Mouse (Mus musculus) testis, adult 2 months (tissue): ENCODE measurements at regions not wholly inside any gene's neighbourhood (a gene's known extent, or its start where the extent isn't known, plus 50 kb on each side); places are given as distances from the start of the nearest gene placed in this dataset.
"Not testable (repeated sequence)": the region's sequence is repeated elsewhere in the genome, so short reads cannot be mapped to it uniquely, and the experiment has no call there.

ENCODE experiments used
- H3K27ac ChIP-seq: fragments of 200-500 bp; 2 replicates; pipeline ENCODE4 v1.5.1; 2012; ENCODE audit warnings: low read depth, low read length; ENCODE audit not compliant: control insufficient read depth, insufficient read depth
- H3K27me3 ChIP-seq: fragments of 200-500 bp; 2 replicates; pipeline ENCODE4 v1.6.1; 2012; ENCODE audit warnings: mild to moderate bottlenecking, low read length, moderate library complexity; ENCODE audit not compliant: control insufficient read depth, insufficient read depth
- H3K36me3 ChIP-seq: fragments of 200-500 bp; 2 replicates; pipeline ENCODE4 v1.6.1; 2012; ENCODE audit warnings: mild to moderate bottlenecking, low read length; ENCODE audit not compliant: control insufficient read depth, insufficient read depth
- H3K4me1 ChIP-seq: fragments of 200-500 bp; 2 replicates; pipeline ENCODE4 v1.6.1; 2012; ENCODE audit warnings: low read length; ENCODE audit not compliant: control insufficient read depth, insufficient read depth
- H3K4me3 ChIP-seq: fragments of 200-500 bp; 2 replicates; pipeline ENCODE4 v1.5.1; 2012; ENCODE audit warnings: low read depth, mild to moderate bottlenecking, low read length, moderate library complexity, mixed read lengths; ENCODE audit not compliant: control insufficient read depth
- CTCF ChIP-seq: fragments of 200-500 bp; IDR thresholded peaks from 2 replicates; pipeline ENCODE4 v1.5.1; 2012; ENCODE audit warnings: low read depth, mild to moderate bottlenecking, inconsistent platforms, low read length, moderate library complexity; ENCODE audit not compliant: control insufficient read depth, insufficient read depth, insufficient replicate concordance
- POLR2A ChIP-seq: fragments of 200-500 bp; IDR thresholded peaks from 2 replicates; pipeline ENCODE4 v1.6.1; 2012; ENCODE audit warnings: low read depth, mild to moderate bottlenecking, inconsistent platforms, low read length, moderate library complexity; ENCODE audit not compliant: control insufficient read depth

DNA sequence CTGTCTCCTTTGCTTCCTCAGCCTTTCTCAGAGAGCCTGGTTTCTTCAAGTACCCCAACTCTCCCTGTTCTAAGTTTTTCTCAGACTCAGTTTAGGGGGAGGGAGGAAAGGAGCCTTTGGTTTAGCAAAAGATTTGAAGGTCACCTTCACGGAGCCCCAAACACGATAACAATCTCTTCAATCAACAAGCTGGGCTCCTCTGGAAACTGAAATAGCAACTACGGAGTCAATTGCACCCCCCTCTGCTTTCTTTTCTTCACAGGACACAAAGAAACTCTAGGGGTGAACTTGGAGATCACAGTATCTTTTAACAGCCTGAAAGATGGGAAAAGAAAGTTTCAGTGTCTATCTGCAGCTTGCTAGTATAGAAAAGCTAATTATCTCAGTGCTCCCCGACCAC, 151.4 kb upstream of the 1700012A03Rik start:
- H3K27ac ChIP-seq, result no peak overlapping the region
- no peak for TF ChIP-seq POLR2A
- no peak for TF ChIP-seq CTCF
- H3K36me3 ChIP-seq, result no peaks in the 10 kb centered on the region
- H3K4me1 ChIP-seq, result no peaks in the 10 kb centered on the region
- H3K27me3 ChIP-seq, result no peaks in the 10 kb centered on the region
- no peak overlapping the region for H3K4me3 ChIP-seq

DNA sequence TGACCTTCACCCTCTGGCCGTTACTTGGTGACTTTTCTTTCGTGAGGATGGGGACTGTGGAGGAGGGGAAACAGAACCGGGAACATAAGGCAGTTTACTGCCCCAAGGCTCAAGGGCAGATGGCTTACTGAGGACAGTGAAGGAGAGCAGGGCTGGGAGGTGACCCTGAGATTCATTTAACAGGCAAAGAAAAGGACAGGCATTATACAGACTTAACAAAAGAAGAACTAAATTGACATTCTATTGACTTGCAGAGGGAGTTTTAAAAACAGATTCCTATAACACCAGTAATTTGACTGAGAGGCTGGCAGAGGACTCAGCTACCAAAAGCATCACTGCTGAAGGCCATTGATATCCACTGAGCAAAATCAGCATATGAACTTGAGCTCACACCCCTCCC, 153.0 kb upstream of the 1700012A03Rik start:
- H3K4me3 ChIP-seq, result no peak overlapping the region
- no peaks in the 10 kb centered on the region for H3K27me3 ChIP-seq
- TF ChIP-seq CTCF, result no peak
- no peak for TF ChIP-seq POLR2A
- no peak overlapping the region for H3K27ac ChIP-seq
- H3K36me3 ChIP-seq, result no peaks in the 10 kb centered on the region
- no peaks in the 10 kb centered on the region for H3K4me1 ChIP-seq

DNA sequence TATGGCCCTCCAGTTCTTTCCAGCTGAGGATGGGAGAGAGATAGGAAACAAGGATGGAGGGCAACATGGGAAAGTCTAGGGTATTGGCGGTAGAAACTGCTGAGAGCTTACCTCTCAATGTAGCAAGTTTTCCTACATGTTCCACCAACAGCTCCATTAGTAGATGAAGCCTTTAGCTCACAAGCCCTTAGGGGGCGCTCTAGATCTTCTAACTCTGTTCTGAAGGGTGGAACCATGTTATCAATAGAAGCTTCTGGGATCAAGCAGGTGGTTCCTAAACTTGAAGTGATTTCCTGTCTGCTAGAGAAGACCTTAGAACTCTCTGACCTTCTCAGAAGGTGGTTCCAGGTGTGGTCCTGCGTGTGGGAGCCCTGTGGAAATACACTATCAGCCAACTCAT, 154.2 kb upstream of the 1700012A03Rik start:
- H3K36me3 ChIP-seq, result no peaks in the 10 kb centered on the region
- H3K4me1 ChIP-seq, result no peaks in the 10 kb centered on the region
- H3K27ac ChIP-seq, result no peak overlapping the region
- no peaks in the 10 kb centered on the region for H3K27me3 ChIP-seq
- H3K4me3 ChIP-seq, result no peak overlapping the region
- no peak for TF ChIP-seq CTCF
- TF ChIP-seq POLR2A, result no peak

DNA sequence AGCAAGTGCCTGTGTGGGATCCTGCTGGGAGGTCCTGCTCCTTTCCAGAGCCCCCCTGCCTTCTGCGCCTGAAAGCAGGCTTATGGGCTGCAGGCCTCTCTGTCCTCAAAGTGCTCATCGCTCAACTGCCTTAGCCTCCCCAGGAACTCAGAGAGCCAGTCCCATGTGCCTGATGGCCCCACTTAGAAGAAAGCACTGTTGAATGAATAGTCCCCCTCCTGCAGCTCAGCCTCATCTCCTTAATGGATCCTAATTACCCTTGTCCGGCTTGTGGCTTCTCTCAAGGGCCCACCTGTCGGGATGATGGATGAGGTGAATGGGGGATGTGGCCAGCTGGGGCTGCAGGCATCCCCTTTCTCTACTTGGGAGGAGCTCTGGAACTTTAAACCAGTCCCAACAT, 163.1 kb upstream of the 1700012A03Rik start:
- H3K27ac ChIP-seq, result no peak overlapping the region
- H3K27me3 ChIP-seq, result no peaks in the 10 kb centered on the region
- no peaks in the 10 kb centered on the region for H3K36me3 ChIP-seq
- TF ChIP-seq POLR2A (no peak), CTCF (no peak)
- H3K4me1 ChIP-seq, result no peaks in the 10 kb centered on the region
- H3K4me3 ChIP-seq, result no peak overlapping the region

DNA sequence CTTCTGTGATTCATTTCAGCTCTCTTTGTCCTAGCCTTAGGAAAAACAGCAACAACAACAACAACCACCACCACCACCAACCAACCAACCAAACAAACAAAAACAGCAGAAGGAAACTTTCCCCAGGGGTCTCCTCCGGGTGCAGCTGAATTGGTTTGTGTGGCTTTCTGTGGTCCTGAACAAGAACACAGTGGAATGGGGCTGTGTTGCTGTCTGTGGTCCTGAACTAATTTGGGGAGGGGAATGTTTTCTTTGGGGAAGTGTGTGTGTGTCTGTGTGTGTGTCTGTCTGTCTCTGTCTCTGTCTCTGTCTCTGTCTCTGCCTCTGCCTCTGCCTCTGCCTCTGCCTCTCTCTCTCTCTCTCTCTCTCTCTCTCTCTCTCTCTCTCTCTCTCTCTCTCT, 164.8 kb upstream of the 1700012A03Rik start:
- H3K36me3 ChIP-seq, result not testable (repeated sequence)

DNA sequence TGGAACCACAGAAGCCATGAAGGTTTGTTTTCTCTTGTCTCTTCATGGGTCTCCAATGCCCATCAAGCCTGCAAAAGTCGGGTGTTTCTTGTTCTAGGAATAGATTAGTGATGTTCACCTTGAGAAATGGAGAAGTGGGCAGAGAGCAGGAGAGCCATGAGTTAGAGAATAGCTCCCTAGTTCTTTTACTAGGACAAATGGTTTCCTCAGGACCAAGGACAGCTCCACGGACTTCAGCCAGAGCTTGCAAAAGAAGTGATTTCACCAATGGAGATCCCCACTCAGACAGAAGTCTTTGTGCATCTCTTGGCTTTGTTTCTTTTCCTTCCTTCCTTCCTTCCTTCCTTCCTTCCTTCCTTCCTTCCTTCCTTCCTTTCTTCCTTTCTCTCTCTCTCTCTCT, 166.3 kb upstream of the 1700012A03Rik start:
- Histone ChIP-seq H3K4me1 (no peaks in the 10 kb centered on the region), H3K27ac (no peak overlapping the region), H3K36me3 (no peaks in the 10 kb centered on the region), H3K27me3 (no peaks in the 10 kb centered on the region), H3K4me3 (no peak overlapping the region)
- no peak for TF ChIP-seq POLR2A
- no peak for TF ChIP-seq CTCF

More for the DNA sequence above, 164.8 kb upstream of the 1700012A03Rik start:
- H3K4me1 ChIP-seq, H3K27ac ChIP-seq, H3K4me3 ChIP-seq, H3K27me3 ChIP-seq: not testable (repeated sequence)

DNA sequence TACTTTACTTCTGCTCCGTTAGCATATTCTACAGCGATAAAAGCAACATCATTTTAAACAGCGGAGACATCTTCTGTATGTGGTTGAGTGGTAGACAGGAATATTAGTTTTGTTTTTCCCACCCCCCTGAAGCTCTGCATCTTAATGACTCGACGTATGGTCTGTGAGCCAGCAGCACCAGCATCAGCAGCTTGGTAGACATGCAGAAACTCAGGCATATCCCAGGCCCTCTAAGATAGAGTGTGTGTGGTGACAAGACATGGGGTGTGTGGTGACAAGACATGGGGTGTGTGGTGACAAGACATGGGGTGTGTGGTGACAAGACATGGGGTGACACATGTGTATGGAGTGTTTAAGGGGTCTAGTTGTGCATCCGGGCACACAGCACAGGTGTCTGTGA, 175.4 kb upstream of the 1700012A03Rik start:
- H3K4me3 ChIP-seq, result no peak overlapping the region
- H3K27ac ChIP-seq, result no peak overlapping the region
- no peaks in the 10 kb centered on the region for H3K27me3 ChIP-seq
- no peaks in the 10 kb centered on the region for H3K36me3 ChIP-seq
- TF ChIP-seq CTCF (no peak), POLR2A (no peak)
- H3K4me1 ChIP-seq, result no peaks in the 10 kb centered on the region

DNA sequence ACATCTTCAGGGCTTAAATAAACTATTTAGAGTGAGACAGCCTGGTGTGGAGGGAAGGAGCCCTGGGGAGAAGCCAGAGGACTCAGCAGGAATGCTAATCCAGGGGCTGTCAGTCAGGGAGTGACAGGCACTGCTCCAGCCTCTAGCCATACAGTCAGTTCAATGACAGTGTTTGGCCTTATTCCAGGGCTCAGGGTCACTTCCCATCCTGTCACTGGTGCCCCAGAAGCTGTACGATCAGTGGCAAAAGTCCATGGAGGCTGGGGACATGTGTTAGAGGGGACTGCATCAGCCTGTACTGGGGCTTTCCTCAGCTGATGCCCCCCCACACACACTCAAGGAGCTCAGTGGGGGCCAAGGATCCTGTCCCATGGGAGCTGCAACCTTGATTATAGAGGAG, 176.1 kb upstream of the 1700012A03Rik start:
- H3K4me1 ChIP-seq, result no peaks in the 10 kb centered on the region
- no peak overlapping the region for H3K27ac ChIP-seq
- H3K4me3 ChIP-seq, result no peak overlapping the region
- no peaks in the 10 kb centered on the region for H3K27me3 ChIP-seq
- no peaks in the 10 kb centered on the region for H3K36me3 ChIP-seq
- TF ChIP-seq CTCF (no peak), POLR2A (no peak)

DNA sequence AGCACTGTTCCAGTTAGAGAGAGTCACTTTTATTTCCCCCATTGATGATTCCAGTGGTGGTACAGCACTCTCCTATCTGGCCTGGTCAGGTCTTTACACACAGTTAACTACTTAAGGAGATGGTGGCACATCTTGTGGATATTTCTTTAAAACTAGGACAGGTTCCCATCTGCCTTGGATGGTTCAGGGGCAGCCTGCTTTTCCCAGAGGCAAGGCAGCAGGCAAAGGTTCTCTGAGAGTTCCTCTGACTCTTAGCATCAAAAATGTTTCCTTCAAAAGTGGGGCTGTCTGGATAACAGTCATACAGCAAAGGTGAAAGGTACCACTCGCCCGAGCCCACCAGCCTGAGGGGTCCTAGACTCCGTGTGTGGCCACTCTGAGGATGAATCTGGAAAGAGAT, 178.3 kb upstream of the 1700012A03Rik start:
- H3K36me3 ChIP-seq, result no peaks in the 10 kb centered on the region
- H3K4me3 ChIP-seq, result no peak overlapping the region
- TF ChIP-seq POLR2A (no peak), CTCF (no peak)
- no peaks in the 10 kb centered on the region for H3K4me1 ChIP-seq
- no peak overlapping the region for H3K27ac ChIP-seq
- H3K27me3 ChIP-seq, result no peaks in the 10 kb centered on the region
